Mouse (Mus musculus): ENCODE data around the gene Stard3nl.

DNA sequence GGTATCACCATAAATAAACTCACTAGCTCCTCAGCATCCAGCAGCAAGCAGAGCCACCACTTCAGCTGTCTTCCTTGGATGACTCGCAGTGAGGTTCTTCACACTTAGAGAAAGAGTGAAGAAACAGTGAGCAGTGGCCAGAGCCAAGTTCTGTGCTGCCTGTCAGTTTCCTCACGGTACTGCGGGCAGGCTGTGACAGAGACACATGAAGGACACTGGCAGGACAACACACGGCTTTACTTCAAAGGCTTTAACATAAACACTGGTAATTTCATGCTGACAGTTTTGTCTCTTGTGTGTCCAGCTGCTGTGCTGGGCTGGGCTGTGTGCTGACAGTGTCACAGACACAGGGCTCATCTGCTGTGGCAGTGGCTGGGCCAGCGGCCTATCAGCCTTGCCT, 37.6 kb downstream of the Stard3nl start:
- TF ChIP-seq POLR2A (IDR thresholded peaks at IDR 0.05; ENCODE audit: low read depth, low read length) (no peak), CTCF (IDR thresholded peaks at IDR 0.05; ENCODE audit: extremely low read depth, insufficient read depth, insufficient read length, insufficient replicate concordance) (no peak)
